Mouse (Mus musculus): ENCODE results near the gene Olfr437.
"Not testable (repeated sequence)": the region's sequence is repeated elsewhere in the genome, so short reads cannot be mapped to it uniquely, and the experiment has no call there.

Gene Olfr437

GRCm38 (mm10) chr6:43162982-43163381, at the start of gene Olfr437:
Olfr437 (plus strand) TSS chr6:43163282.
- DNase-seq (ENCODE audit: low read depth in 2 of 2, low spot score in 2 of 2), result no peak

DNA sequence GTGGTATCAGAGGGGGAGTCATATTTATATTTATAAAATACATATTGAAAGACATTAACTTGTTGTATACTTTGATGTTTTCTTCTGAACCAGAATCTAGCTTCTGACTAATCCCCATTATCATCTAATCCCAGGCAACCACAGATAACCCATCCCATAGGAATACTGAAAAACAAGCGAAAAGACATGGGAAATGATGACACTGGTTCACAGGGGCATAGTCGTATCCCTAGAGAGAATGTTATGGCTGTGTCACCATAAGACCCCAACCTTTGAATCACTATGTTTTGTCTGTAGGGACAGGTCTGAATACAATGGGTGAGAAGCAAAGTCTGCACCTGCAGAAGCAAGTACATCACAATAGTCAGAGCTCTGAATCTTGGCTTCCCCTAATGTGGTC, 16.8 kb upstream of the Olfr437 start, which contains the start of gene Olfr237-ps1:
Gene Olfr237-ps1 (plus strand): TSS at position 301 of the 400 bp plus-strand sequence.
- not testable (repeated sequence) for DNase-seq (ENCODE audit: low read depth in 2 of 2, low spot score in 2 of 2)

DNA sequence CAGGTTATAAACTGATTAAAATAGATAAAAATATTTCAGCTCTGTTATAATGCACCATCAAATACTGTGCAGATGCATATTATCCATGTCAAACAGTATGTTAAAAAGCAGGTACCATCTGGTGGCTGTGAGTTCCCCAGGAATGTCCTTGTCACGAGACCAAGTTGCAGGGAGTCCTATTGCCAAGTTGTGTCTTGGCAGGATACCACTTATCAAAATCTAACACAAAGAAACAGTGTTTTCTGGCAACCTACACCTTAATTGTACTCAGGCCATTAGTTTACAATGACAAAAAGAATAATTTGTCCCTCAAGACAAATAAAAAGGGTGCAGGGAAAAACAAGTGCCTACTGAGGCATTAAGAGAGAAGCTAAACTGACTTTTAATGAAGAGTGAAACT, 3.6 kb upstream of the Olfr437 start:
- DNase-seq (ENCODE audit: low read depth in 2 of 2, low spot score in 2 of 2), result no peak

- no peak for DNase-seq (ENCODE audit: low read depth in 2 of 2, low spot score in 2 of 2)
These were observed 4.2 kb downstream of the Olfr437 start for GRCm38 (mm10) chr6:43167246-43167645.

- DNase-seq (ENCODE audit: low read depth in 2 of 2, low spot score in 2 of 2), result no peak
These were observed 8.8 kb downstream of the Olfr437 start, which contains the start of gene Olfr13 for GRCm38 (mm10) chr6:43171840-43172239. Olfr13 (plus strand) TSS chr6:43172140.

GRCm38 (mm10) chr6:43178129-43178528, 15.0 kb downstream of the Olfr437 start:
- no peak for DNase-seq (ENCODE audit: low read depth in 2 of 2, low spot score in 2 of 2)

DNA sequence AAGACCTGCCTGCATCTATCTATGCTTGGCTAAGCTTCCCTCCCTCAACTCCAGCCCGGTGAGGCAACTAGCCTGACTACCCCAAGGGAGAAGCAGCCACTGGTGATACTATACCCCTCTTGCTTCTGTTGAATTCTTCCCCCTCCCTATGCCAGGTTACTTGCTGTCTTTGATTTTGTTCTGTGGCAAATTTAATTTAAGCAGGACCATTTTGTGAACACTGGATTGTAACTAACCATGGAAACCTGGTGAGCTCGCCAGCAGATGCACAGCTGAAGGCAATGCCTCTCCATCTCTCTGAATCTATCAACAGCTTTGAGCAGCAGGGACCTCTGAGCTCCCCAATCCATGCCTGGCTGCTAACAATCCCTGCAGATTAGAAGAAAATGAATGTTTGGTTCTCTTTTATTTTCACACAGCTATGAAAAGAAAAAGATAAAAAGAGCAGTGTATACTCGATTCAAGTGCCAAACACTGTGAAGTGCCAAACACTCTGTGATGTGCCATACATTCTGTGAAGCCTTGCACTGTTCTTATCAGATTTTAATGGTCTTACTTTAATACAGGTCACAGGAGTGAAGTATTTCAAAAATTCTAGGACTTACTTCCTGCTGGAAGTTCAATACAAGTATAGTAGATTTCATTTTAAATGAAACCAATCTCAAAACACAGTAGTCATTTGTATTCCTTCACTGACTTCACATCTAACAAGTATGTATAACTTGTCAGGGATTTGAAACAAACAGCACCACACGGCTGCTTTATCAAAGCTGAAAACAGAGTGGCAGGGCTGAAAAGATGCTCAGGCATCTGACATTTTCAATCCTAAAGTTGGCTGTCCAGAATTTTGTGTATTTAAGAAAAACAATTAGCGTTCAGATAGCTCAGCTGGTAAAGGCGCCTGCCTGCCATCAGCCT, 15.8 kb downstream of the Olfr437 start:
- DNase-seq (ENCODE audit: low read depth in 2 of 2, low spot score in 2 of 2), result no peak

DNA sequence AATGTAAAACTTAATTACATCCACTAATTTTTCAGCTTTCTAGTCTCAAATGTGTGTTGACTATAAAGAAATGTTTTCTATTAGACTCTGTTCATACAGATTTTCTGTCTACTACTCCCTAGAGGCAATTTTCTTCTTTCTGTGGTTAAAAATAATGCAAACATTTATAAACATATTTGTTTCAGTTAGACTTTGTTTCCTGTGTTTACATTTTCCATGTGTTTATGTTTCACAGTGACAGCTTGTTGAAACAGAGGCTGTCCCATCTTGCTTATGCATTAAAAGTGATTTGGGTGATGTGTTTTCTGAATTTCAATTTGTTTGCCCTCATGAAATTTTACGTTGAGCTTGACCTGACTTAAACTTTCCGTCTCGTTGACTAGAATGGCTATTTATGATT, 27.9 kb downstream of the Olfr437 start:
- no peak for DNase-seq (ENCODE audit: low read depth in 2 of 2, low spot score in 2 of 2)

- DNase-seq (ENCODE audit: low read depth in 2 of 2, low spot score in 2 of 2), result no peak
These were observed 33.7 kb downstream of the Olfr437 start, which contains the start of gene Olfr435 for GRCm38 (mm10) chr6:43196781-43197180. Olfr435 (plus strand) TSS chr6:43197146.

- no peak for DNase-seq (ENCODE audit: low read depth in 2 of 2, low spot score in 2 of 2)
These were observed 35.0 kb downstream of the Olfr437 start for GRCm38 (mm10) chr6:43198094-43198493.

GRCm38 (mm10) chr6:43202786-43203185, 39.7 kb downstream of the Olfr437 start:
- DNase-seq (ENCODE audit: low read depth in 2 of 2, low spot score in 2 of 2), result no peak

DNA sequence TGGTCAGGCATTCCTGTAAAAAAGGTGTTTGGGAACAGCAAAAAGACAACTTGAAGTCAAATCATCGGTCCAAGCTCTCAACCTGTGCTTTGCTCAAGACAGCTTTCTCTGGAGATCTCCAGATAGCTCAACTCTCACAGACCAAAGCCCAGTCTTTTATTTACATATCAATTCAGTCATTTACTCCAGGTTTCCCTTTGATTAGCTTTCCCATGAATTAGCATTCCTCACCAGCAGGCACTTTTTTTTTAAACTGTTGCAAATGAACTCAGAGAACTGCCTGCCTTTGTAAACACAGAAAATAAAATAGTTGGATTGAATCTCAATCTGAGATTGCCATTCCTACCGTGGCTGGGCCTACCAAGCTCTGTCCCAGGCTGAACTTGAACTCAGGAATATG, 42.3 kb downstream of the Olfr437 start:
- DNase-seq (ENCODE audit: low read depth in 2 of 2, low spot score in 2 of 2), result no peak

DNA sequence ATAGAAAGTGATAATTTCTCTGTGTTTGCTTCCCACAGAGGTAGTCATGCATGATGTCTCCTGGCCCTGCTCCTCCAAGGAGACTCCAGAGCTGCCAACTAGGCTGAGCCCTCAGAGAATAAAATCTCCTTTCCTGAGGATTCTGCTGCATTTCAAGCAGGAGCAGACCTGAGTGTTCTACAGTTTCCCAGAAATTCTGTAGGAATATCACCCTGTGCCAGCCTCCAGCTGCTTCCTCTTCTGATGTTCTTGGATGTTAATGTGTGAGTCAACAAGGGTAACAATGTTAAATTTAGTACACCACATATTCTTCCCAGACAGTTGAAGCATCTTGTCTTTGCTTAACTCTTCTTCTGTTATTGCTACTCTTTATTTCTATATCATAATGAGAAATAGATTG, 49.8 kb downstream of the Olfr437 start, which contains the start of gene Olfr434:
Gene Olfr434 (plus strand): TSS at position 149 of the 400 bp plus-strand sequence.
- DNase-seq (ENCODE audit: low read depth in 2 of 2, low spot score in 2 of 2), result not testable (repeated sequence)
